Comparison of ENCODE assay signal across 11 mouse cellular contexts in the genomic region with DNA sequence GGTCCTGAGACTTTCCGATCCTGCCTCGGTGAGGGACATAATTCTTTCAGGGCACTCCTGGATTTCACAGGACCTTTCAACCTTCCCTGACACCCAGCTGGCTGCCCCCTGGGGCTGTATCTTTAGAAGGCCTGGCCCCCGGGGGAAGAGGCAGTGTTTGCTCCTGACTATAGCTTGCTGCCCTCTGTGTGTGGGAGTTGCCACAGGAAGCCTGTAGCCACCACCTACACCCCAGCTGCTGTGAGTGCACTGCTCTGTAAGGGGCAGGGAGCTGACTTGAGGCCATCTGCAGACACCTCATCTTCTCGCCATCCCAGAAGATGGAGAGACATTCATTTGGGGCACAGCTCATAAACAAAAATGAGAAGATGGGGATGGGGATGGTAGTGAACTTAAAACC. TPM values are rescaled to one million over a fixed set of nuclear protein-coding genes. Genes with fewer than 3 reads are reported as not detected.
A peak's percentile ranks its signal among the peaks of the same experiment; 100 is the strongest.
DNase-seq lines count a peak whose midpoint lies in the region; ATAC-seq and TF ChIP-seq lines count a peak whose summit lies in the region.
"Had no signal": no experiment of that assay in that cellular context is flagged by ENCODE, and none has a peak within 500 bp of the region (broad histone marks: within the 10 kb centered on the region; RNA-seq: fewer than 3 reads in every experiment).

No protein-coding gene starts in this region.

- H3K27me3 ChIP-seq in hindbrain, embryonic 10.5 days (ENCODE audit: insufficient read depth, poor library complexity, severe bottlenecking), result no peaks in the 10 kb centered on the region
- no peaks in the 10 kb centered on the region for H3K27me3 ChIP-seq in hindbrain, embryonic 12.5 days
- no peaks in the 10 kb centered on the region for H3K27me3 ChIP-seq in spleen, adult 2 months (ENCODE audit: control insufficient read depth, insufficient read depth, low read length)
- H3K27me3 ChIP-seq in intestine, embryonic 16.5 days (replicated peaks; ENCODE audit: control insufficient read depth, insufficient read depth, low read length), result no peaks in the 10 kb centered on the region
- H3K27me3 ChIP-seq: embryonic facial prominence, embryonic 12.5 days; kidney, embryonic 15.5 days had no signal

- 45% methylated on average over 4 of the region's 4 CpGs for WGBS in hindbrain, embryonic 10.5 days
- 36% methylated on average over 4 of the region's 4 CpGs for whole genome bisulfite sequencing in hindbrain, embryonic 12.5 days
- WGBS in spleen, adult 2 months, result 43% methylated on average over 4 of the region's 4 CpGs
- 50% methylated on average over 4 of the region's 4 CpGs for WGBS in intestine, embryonic 16.5 days

- TF ChIP-seq POLR2A in spleen, adult 2 months (IDR thresholded peaks at IDR 0.05; ENCODE audit: low read depth, low read length), result no peak

- H3K9me3 ChIP-seq in hindbrain, embryonic 10.5 days, result no peaks in the 10 kb centered on the region
- no peaks in the 10 kb centered on the region for H3K9me3 ChIP-seq in hindbrain, embryonic 12.5 days (replicated peaks)
- no peaks in the 10 kb centered on the region for H3K9me3 ChIP-seq in intestine, embryonic 16.5 days (ENCODE audit: control insufficient read depth, low read length)
- H3K9me3 ChIP-seq: embryonic facial prominence, embryonic 12.5 days; kidney, embryonic 15.5 days had no signal

- peaks cover 50% of the 10 kb centered on the region for H3K4me1 ChIP-seq in hindbrain, embryonic 10.5 days (replicated peaks)
- peaks cover 20% of the 10 kb centered on the region for H3K4me1 ChIP-seq in hindbrain, embryonic 12.5 days
- H3K4me1 ChIP-seq in spleen, adult 2 months (ENCODE audit: control insufficient read depth, insufficient read depth, insufficient read length), result peaks cover 4% of the 10 kb centered on the region; the same call in 1 of the 2 replicates
- peaks cover 15% of the 10 kb centered on the region for H3K4me1 ChIP-seq in intestine, embryonic 16.5 days (ENCODE audit: control insufficient read depth, insufficient read depth, low read length)

- TF ChIP-seq CTCF in spleen, adult 2 months (IDR thresholded peaks at IDR 0.05; ENCODE audit: extremely low read depth, insufficient read depth, insufficient read length, insufficient replicate concordance), result no peak

- H3K9ac ChIP-seq in hindbrain, embryonic 12.5 days, result no peak overlapping the region
- no peak overlapping the region for H3K9ac ChIP-seq in intestine, embryonic 16.5 days (ENCODE audit: low read depth, low read length)
- H3K9ac ChIP-seq: embryonic facial prominence, embryonic 12.5 days; kidney, embryonic 15.5 days had no signal

- peak overlapping the region; percentile 57; the same call in 1 of the 2 replicates for H3K27ac ChIP-seq in hindbrain, embryonic 10.5 days
- no peak overlapping the region for H3K27ac ChIP-seq in hindbrain, embryonic 12.5 days
- peak overlapping the region; percentile 56; the same call in 1 of the 2 replicates for H3K27ac ChIP-seq in spleen, adult 2 months (ENCODE audit: insufficient read depth, low read length)
- H3K27ac ChIP-seq in intestine, embryonic 16.5 days (ENCODE audit: low read length), result no peak overlapping the region
- H3K27ac ChIP-seq: embryonic facial prominence, embryonic 12.5 days; kidney, embryonic 15.5 days had no signal

- no peak overlapping the region for H3K4me3 ChIP-seq in hindbrain, embryonic 10.5 days
- no peak overlapping the region for H3K4me3 ChIP-seq in hindbrain, embryonic 12.5 days
- H3K4me3 ChIP-seq in spleen, adult 2 months (ENCODE audit: extremely low read depth, insufficient read depth, insufficient read length), result no peak overlapping the region
- H3K4me3 ChIP-seq in intestine, embryonic 16.5 days (ENCODE audit: low read length), result no peak overlapping the region
- H3K4me3 ChIP-seq: embryonic facial prominence, embryonic 12.5 days; kidney, embryonic 15.5 days had no signal

- H3K36me3 ChIP-seq in hindbrain, embryonic 10.5 days, result no peaks in the 10 kb centered on the region; the same call in 1 of the 2 replicates
- H3K36me3 ChIP-seq in hindbrain, embryonic 12.5 days, result peaks cover 18% of the 10 kb centered on the region
- H3K36me3 ChIP-seq in spleen, adult 2 months (ENCODE audit: control insufficient read depth, insufficient read depth, low read length), result no peaks in the 10 kb centered on the region
- no peaks in the 10 kb centered on the region for H3K36me3 ChIP-seq in intestine, embryonic 16.5 days (ENCODE audit: control insufficient read depth, insufficient read depth, low read length)

- ATAC-seq in hindbrain, embryonic 12.5 days (ENCODE audit: low FRiP score), result no peak
- no peak for ATAC-seq in intestine, embryonic 16.5 days

- DNase-seq in hindbrain, embryonic 10.5 days (ENCODE audit: low spot score), result no peak
- no peak for DNase-seq in spleen, adult 2 months (ENCODE audit: low read depth in 1 of 2, low spot score in 2 of 2)
- DNase-seq in spleen, postnatal 14 days (ENCODE audit: low spot score in 2 of 2), result no peak
- DNase-seq in naive thymus-derived CD4-positive, alpha-beta T cell, adult 2 months (ENCODE audit: low read depth), result peak; percentile 50
- no peak for DNase-seq in gastrocnemius, postnatal 25 days
- DNase-seq: heart, postnatal 4 days; right cerebral cortex, postnatal 14 days had no signal

- no peak overlapping the region for H3K4me2 ChIP-seq in hindbrain, embryonic 12.5 days (replicated peaks)
- H3K4me2 ChIP-seq in intestine, embryonic 16.5 days (ENCODE audit: low read depth, low read length), result no peak overlapping the region
- H3K4me2 ChIP-seq: embryonic facial prominence, embryonic 12.5 days; kidney, embryonic 15.5 days had no signal

RNA-seq across cellular contexts. Expression of gene Srebf1, which starts 9.6 kb away (rescaled TPM):
- 45.0 and 55.8 TPM in 2 replicates for polyA plus RNA-seq in hindbrain, embryonic 10.5 days (2016; fragmentation: Nextera tagmentation; extraction: Ambion mirVana)
- polyA plus RNA-seq in hindbrain, embryonic 12.5 days (2016; fragmentation: Nextera tagmentation; extraction: Ambion mirVana), result 49.2 and 51.9 TPM in 2 replicates
- polyA plus RNA-seq in spleen, adult 2 months (2012; rRNA removed), result 106 and 140 TPM in 2 replicates
- 10 to 100 TPM; 16.8 to 20.0 TPM for total RNA-seq in gastrocnemius, postnatal 25 days (2021)
- 81.0 and 95.2 TPM in 2 replicates for polyA plus RNA-seq in intestine, embryonic 16.5 days (2015; fragmentation: Nextera tagmentation; extraction: Ambion mirVana)

Comparison
In these comparisons a context has a peak if more than half of its experiments do, and no peak if none do; other contexts are left out.
1. H3K27ac ChIP-seq: peak in hindbrain, embryonic 10.5 days (single experiment) and spleen, adult 2 months (single experiment); none in hindbrain, embryonic 12.5 days (single experiment) and intestine, embryonic 16.5 days (single experiment).